Mouse (Mus musculus) lung, postnatal 0 days (tissue): Measurements from ENCODE around the gene Khsrp.

Source experiments
- CTCF ChIP-seq: IDR thresholded peaks from 2 replicates; pipeline ENCODE4 v1.5.1; 2016; ENCODE audit warnings: antibody characterized with exemption, mild to moderate bottlenecking
- EP300 ChIP-seq: IDR thresholded peaks from 2 replicates; pipeline ENCODE4 v1.6.1; 2016; ENCODE audit warnings: antibody characterized with exemption, mild to moderate bottlenecking, control low read depth

DNA sequence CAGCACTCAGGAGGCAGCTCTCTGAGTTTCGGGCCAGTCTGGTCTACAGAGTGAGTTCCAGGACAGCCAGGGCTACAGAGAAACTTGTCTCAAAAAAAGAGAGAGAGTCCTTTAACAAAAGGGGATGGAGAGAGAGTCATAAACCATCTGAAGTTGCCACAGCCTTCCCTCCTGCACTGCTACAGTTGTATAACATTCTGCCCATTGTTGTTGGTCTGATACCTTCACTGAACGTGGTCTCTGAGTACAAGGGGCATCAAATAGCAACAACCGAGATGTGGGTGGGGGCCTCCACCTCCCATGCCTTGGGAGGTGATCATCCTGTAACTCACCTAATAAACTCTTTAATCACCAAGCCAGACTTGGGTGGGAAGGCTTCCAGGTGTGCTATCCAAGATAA, 45.7 kb downstream of the Khsrp start:
- no peak for TF ChIP-seq CTCF
- no peak for TF ChIP-seq EP300
